Mouse (Mus musculus) hindbrain, embryonic 16.5 days (tissue): Measurements from ENCODE around the gene Cisd2. TPM values are rescaled to one million over a fixed set of nuclear protein-coding genes. Genes with fewer than 3 reads are reported as not detected.

Source experiments
- polyA plus RNA-seq: library from polyadenylated mRNA; unstranded; fragments of >200 nt; fragmentation: Nextera tagmentation; extraction: Ambion mirVana; gene quantifications from 2 replicates; pipeline ENCODE4 v1.2.1, GENCODE M21; 2015

The Cisd2 gene
- polyA plus RNA-seq, 1 experiment from 2014 or later = 61.2 TPM

Other genes with a start within 250 kb of the Cisd2 start
- 4.3 and 4.8 TPM in 2 replicates for gene Cenpe, start 211.4 kb downstream of the Cisd2 start, polyA plus RNA-seq
- gene Bdh2, start 142.7 kb downstream of the Cisd2 start, polyA plus RNA-seq = 4.1 and 4.8 TPM in 2 replicates
- 2.3 and 2.6 TPM in 2 replicates for gene Slc9b2, start 116.2 kb downstream of the Cisd2 start, polyA plus RNA-seq
- 0.10 TPM in 1 of 2 replicates, not detected in the other for gene Slc9b1, start 75.9 kb downstream of the Cisd2 start, polyA plus RNA-seq
- gene Ube2d3, start 14.2 kb upstream of the Cisd2 start, polyA plus RNA-seq = 331 and 360 TPM in 2 replicates
- 9.0 and 9.5 TPM in 2 replicates for gene Manba, start 61.7 kb upstream of the Cisd2 start, polyA plus RNA-seq